Mouse (Mus musculus): ENCODE measurements around the gene Hectd4.

DNA sequence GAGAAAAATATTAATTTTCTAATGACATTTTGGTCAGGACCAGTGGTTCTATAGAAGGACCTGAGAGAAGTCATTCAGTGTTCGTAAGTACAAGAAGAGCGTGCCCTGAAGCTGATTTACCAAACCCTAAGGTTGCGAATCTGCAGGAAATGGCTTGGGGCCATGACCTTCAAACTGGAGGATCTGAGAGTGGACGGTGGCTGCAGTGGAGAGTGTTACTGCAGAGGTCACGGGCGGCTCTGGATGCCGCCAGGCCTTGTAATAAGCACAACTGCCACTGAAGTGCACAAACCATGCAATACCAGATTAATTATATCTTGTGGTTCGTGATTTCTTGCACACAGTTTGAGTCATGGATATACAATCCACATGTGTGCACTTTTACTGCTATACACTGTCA lies 31.8 kb downstream of the Hectd4 start:
- TF ChIP-seq CTCF (IDR thresholded peaks at IDR 0.05; ENCODE audit: low read depth) (no peak), EP300 (IDR thresholded peaks at IDR 0.05; ENCODE audit: low read depth) (no peak)
